Mouse (Mus musculus) lung, adult 2 months (tissue): Measurements from ENCODE around the gene Dnajc27. TPM values are rescaled to one million over a fixed set of nuclear protein-coding genes. Genes with fewer than 3 reads are reported as not detected.

Experiments
- DNase-seq: peaks from one replicate; pipeline ENCODE4 v3.0.0; 2022
- H3K4me1 ChIP-seq: fragments of 200-500 bp; 2 replicates; pipeline ENCODE4 v1.6.1; 2011; ENCODE audit warnings: low read length; ENCODE audit not compliant: control insufficient read depth, insufficient read depth
- H3K4me3 ChIP-seq: fragments of 200-500 bp; replicated peaks from 2 replicates; pipeline ENCODE3; 2011; ENCODE audit warnings: low read depth, mild to moderate bottlenecking, control low read depth, low read length; ENCODE audit errors: extremely low read depth
- CTCF ChIP-seq: fragments of 200-500 bp; IDR thresholded peaks from 2 replicates; pipeline ENCODE4 v1.5.1; 2011; ENCODE audit warnings: mild to moderate bottlenecking, low read length, control low read depth; ENCODE audit not compliant: insufficient read depth
- POLR2A ChIP-seq: fragments of 200-500 bp; IDR thresholded peaks from 2 replicates; pipeline ENCODE4 v1.6.1; 2011; ENCODE audit warnings: low read depth, mild to moderate bottlenecking, control low read depth, low read length, borderline replicate concordance; ENCODE audit errors: extremely low read depth
- WGBS: fragments of 180-500 bp; shearing (Covaris S2); methylation state at CpG from one replicate; pipeline ENCODE4 v1.1.7; 2018; 5-methylcytosine and 5-hydroxymethylcytosine counted together
- polyA plus RNA-seq: library from polyadenylated mRNA; depleted of rRNA; stranded (reverse); fragments of >200 nt; gene quantifications from 2 replicates; pipeline ENCODE4 v1.2.3, GENCODE M21; 2012

Dnajc27 gene
- polyA plus RNA-seq, 1 experiment, result 8.8 TPM

GRCm38 (mm10) chr12:4078069-4078468 is 4.3 kb upstream of the Dnajc27 start:
- DNase-seq, result no peak
- Histone ChIP-seq H3K4me1 (peaks cover 2% of the 10 kb centered on the region; the same call in 1 of the 2 replicates), H3K4me3 (no peak overlapping the region)
- 45% methylated on average over 1 of the region's 1 CpGs for WGBS
- no peak for TF ChIP-seq POLR2A
- TF ChIP-seq CTCF, result no peak

DNA sequence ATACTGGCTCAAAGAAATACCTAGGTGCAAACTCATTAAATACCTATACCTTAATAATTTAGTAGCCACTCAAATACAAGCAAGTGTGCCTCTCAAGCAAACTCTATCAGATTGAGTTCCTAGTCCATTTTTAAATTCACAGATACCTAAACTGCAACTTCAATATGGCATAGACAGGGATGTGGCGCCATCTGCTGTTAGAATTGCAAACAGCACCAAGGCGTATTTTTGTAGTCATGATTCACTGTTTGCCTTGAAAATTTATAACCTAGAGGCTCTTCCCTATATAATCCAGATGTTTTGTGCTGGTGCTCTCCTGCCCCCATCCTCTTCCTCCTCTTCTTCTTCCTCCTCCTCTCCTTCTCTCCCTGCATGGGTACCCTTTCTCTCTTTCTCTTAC is 2.1 kb upstream of the Dnajc27 start:
- no peak overlapping the region for H3K4me3 ChIP-seq
- H3K4me1 ChIP-seq, result peaks cover 2% of the 10 kb centered on the region; the same call in 1 of the 2 replicates
- peak; percentile 81 for DNase-seq
- 0% methylated on average over 2 of the region's 2 CpGs for WGBS
- no peak for TF ChIP-seq POLR2A
- TF ChIP-seq CTCF, result peak; percentile 52; the same call in 1 of the 2 replicates

GRCm38 (mm10) chr12:4083441-4083840 is 1.1 kb downstream of the Dnajc27 start:
- no peak overlapping the region for H3K4me3 ChIP-seq
- peaks cover 2% of the 10 kb centered on the region; the same call in 1 of the 2 replicates for H3K4me1 ChIP-seq
- no peak for DNase-seq
- WGBS, result 56% methylated on average over 8 of the region's 8 CpGs
- TF ChIP-seq CTCF (no peak), POLR2A (no peak)

- 71% methylated on average over 4 of the region's 4 CpGs for WGBS
- peak; percentile 72 for TF ChIP-seq CTCF
- no peak for TF ChIP-seq POLR2A
- no peak overlapping the region for H3K4me3 ChIP-seq
Observed at GRCm38 (mm10) chr12:4107383-4107782, 25.0 kb downstream of the Dnajc27 start.

DNA sequence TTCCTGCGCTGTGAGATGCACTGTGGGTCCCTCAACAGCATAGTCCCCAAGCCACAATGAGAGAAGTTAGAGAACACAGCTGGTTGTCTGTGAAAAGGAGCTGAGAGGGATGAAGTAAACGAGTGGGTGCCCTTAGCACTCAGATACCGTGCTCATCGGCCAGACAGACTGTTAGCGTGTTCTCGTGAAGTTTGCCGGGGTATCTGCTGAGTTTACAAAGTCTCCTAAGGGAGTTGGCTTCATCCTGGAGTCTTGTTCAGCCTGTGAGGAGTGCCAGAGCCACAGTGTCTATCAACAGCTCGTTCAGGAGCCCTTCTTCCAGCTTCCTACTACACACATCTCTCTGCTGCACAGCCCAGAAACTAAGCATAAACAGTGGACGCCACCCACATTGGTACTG is 33.7 kb downstream of the Dnajc27 start:
- TF ChIP-seq CTCF (no peak), POLR2A (no peak)
- Histone ChIP-seq H3K4me1 (no peaks in the 10 kb centered on the region), H3K4me3 (no peak overlapping the region)
- WGBS, result 60% methylated on average over 9 of the region's 9 CpGs
- no peak for DNase-seq

More at GRCm38 (mm10) chr12:4107383-4107782, 25.0 kb downstream of the Dnajc27 start:
- H3K4me1 ChIP-seq, result no peaks in the 10 kb centered on the region
- DNase-seq, result peak; percentile 52

GRCm38 (mm10) chr12:4117136-4117535 is 34.8 kb downstream of the Dnajc27 start:
- H3K4me1 ChIP-seq, result no peaks in the 10 kb centered on the region
- no peak for DNase-seq
- WGBS, result 78% methylated on average over 3 of the region's 3 CpGs
- H3K4me3 ChIP-seq, result no peak overlapping the region
- TF ChIP-seq CTCF, result no peak
- TF ChIP-seq POLR2A, result no peak

GRCm38 (mm10) chr12:4117579-4117978 is 35.2 kb downstream of the Dnajc27 start:
- no peak for DNase-seq
- 59% methylated on average over 4 of the region's 4 CpGs for whole genome bisulfite sequencing
- TF ChIP-seq POLR2A (no peak), CTCF (no peak)
- H3K4me3 ChIP-seq, result no peak overlapping the region
- H3K4me1 ChIP-seq, result no peaks in the 10 kb centered on the region

DNA sequence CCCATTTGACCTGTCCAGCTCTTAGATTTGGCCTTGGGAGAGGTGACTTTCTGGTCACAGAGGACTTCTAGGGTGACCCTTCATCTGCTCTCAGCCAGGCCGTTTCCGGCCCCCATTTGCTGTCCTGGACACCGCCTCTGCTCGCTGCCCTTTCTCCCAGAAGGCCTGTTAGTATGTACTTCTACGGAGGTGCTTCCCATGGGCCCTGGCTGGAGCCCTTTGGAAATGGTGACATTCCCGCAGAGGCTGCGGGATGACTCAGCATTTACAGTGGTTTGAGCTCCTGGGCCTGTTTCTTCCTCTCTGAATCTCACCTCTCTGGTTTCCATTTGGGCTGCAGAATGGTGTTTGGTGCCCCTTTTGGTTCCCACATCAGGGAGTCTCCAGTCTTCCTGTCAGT is 45.0 kb downstream of the Dnajc27 start:
- WGBS, result 75% methylated on average over 7 of the region's 7 CpGs
- no peak for DNase-seq
- no peak for TF ChIP-seq CTCF
- TF ChIP-seq POLR2A, result no peak
- no peak overlapping the region for H3K4me3 ChIP-seq
- no peaks in the 10 kb centered on the region for H3K4me1 ChIP-seq

GRCm38 (mm10) chr12:4132941-4133846 is 50.8 kb downstream of the Dnajc27 start, which contains the start of gene Adcy3:
Adcy3 (plus strand) TSS chr12:4133103.
- 0 out of 2 replicates have a peak, but pooled peaks cover 2% of the 10 kb centered on the region for H3K4me1 ChIP-seq
- 1% methylated on average over 81 of the region's 83 CpGs for WGBS
- H3K4me3 ChIP-seq, result peak within 1 kb of the TSS; percentile 67
- DNase-seq, result peak; percentile 27
- peak; percentile 27; the same call in 1 of the 2 replicates for TF ChIP-seq POLR2A
- TF ChIP-seq CTCF, result no peak
